Mouse (Mus musculus) urinary bladder, adult 18-20 months (tissue): ENCODE results near the gene Pold1.

ENCODE experiments used
- DNase-seq, 2 experiments: peaks; one replicate each; pipeline ENCODE4 v3.0.0; 2022; ENCODE audit warnings: low spot score in 2 of 2, mixed read lengths in 2 of 2

The Pold1 gene

GRCm38 (mm10) chr7:44525126-44525832 is 23.4 kb downstream of the Pold1 start:
- peak in 1 of 2 experiments; percentile 52 for DNase-seq

DNA sequence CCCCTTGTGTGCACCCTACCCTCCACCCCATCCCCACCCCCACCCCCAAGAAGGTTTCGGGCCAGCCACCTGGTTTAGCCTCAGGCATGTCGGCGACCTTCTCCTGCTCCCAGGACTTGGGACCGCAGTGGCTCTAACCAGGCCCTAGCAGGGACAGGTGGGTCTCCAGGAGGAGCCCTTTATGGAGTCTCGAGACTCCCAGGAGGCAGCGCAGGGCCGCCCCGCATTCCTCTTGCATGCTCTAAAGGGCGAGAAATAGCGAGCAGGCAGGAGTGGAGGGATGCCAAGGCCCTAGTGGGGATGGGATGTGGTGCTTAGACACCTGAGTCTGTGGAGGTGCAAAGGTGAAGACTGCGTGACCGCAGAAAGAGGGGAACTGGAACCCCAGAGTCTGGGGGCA is 24.1 kb downstream of the Pold1 start, which contains the start of gene Mybpc2:
Gene Mybpc2, minus strand, starts transcription at position 155 of the 400 bp plus-strand sequence.
- no peak for DNase-seq

DNA sequence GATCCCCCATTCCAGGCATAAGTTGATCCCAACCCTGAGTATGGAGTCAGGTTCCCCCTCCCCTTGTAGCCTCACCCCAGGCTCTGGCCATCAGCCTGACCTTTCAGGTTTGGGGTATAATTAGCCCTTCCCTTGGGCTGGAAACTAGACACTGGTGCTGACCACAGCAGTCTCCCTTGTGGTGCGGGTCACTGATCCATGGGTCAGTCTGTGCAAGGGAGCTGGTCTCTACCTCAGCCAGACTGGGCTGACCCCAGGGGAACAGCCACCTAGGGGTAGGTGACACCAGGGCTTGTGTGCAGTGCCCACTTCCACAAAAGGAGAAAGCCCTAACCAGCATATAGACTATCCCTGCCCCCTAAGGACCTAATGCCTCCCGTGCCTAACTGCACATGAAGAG is 25.6 kb downstream of the Pold1 start:
- DNase-seq: no peak

DNA sequence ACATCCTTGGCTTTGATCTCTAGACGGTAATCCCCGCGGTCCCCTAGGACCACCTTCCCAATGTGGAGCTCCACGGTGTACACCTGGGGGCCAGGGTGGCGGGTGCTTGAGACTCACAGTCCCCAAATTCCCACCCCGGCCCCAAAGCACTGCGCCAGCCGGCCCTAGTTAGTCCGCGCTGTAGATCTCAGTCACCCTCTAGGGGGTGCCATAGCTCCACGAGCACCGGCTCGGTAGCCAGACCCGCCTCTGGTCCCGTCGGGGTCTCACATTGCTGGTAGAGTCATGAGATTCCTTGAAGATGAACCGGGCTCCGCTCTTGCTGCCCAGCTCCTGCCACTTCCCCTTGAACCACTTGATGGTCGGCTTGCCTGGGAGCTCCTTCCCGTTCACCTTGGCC is 26.9 kb downstream of the Pold1 start:
- DNase-seq: peak in 1 of 2 experiments; percentile 38

- no peak for DNase-seq
These were observed 27.7 kb downstream of the Pold1 start for GRCm38 (mm10) chr7:44520990-44521389.

- DNase-seq: no peak
These were observed 29.3 kb downstream of the Pold1 start for GRCm38 (mm10) chr7:44519240-44519913.

DNA sequence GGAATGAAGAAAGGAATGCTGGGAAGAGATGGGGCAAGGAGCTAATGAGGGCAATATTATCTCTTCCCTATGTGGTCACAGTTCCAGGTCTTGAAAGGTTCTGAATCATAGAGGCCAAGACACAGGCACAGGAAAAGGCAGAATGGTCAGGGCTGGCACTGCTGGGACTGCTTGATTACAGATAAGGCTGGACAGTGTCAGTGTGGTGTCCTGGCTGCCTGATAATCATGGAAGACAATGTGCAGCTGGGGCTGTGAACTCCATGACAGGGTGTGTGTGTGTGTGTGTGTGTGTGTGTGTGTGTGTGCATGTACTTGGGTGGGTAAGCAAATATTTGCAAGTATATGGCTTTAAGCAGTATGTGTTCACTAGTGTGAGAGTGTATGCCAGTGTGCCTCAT is 41.2 kb downstream of the Pold1 start:
- no peak for DNase-seq

DNA sequence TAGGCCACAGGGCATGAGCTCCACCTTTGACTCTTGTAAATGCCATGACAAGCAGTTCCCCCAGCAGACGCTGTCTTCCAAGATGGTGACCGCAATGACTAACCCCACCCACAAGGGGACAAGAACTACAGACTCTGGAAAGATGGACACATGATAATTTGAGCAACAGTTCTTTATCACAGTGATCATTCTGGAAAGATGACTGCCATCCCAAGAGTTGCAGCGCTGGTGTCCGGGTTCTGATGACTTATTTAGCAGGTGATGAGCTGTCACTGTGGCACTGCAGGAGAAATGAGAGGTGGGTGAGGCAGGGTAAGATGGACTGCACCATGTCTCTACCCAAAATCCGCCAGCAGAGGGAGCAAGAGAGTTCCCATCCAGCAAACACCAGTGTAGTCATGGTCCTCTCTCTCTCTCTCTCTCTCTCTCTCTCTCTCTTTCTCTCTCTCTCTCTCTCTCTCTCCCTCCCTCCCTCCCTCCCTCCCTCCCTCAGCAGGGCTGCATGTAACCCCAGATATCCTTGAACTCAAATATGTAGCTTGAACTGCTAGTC is 47.0 kb downstream of the Pold1 start:
- DNase-seq: peak; percentile 30 to 41

GRCm38 (mm10) chr7:44500046-44500445 is 48.6 kb downstream of the Pold1 start:
- no peak for DNase-seq

DNA sequence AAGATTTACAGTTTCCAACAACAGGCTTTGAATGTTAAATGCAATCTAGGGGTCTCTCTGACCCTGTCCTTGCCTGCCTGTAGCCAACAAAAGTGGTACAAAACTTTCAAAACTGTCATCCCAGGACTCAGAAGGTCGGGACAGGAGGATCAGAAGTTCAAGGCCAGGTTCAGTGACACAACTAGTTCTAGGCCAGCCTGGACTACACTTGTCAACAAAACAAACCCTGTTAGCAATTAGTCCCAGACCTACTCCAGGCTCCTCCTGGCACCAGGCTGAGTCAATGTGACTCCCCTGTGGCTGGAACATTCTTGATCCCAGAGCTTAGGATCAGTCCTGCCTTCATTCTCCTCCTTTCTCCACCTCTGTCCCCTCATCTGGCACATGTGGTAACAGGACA is 49.7 kb downstream of the Pold1 start:
- DNase-seq: no peak

DNA sequence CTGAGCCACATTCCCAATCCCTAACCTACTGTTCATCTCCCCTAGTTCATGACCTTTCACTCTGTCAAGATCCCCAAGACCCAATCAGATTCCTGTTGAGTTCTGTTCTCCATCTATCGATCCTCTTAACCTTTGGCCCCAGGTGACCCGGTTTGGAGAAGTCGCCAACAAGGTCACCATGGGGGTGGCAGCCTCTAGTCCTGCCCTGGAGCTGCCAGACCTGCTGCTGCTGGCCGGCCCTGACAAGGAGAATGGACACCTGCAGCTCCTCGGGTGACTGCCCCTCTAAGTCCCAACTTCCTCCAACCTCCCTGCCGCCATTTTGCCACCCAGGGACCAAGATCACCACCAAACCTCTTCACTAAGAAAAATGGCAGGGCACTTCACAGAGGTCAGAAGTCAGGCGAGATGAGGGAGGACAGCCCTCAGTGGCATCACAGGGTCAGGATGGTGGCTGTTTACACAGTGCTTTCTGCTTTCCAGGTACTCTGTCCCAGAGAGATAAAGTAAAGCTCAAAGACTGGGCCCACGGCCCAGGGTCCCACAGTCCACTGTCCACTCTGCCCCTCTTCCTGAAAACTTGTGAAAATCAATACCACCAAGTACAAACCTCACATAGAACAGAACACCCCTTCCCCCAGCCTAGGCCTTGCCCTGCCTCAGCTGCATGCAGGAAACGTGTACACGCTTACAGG is 51.1 kb downstream of the Pold1 start:
- DNase-seq: no peak

DNA sequence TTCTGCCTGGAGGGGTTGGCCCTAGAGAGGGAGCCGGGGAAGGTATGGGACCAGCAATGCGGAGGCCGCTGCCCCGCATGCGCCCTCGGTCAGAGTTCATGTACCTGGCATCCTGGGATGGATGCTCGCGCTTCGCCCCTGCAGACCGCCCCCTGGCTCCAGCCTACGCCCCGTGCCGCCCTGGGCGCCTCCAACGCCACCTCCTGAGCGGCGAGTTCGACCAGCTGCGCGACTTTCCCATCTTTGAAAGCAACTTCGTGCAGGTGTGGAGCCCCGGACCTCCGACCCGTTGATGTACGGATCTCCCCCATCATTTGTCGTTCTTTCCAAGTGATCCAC is 51.9 kb downstream of the Pold1 start:
- DNase-seq: no peak

DNA sequence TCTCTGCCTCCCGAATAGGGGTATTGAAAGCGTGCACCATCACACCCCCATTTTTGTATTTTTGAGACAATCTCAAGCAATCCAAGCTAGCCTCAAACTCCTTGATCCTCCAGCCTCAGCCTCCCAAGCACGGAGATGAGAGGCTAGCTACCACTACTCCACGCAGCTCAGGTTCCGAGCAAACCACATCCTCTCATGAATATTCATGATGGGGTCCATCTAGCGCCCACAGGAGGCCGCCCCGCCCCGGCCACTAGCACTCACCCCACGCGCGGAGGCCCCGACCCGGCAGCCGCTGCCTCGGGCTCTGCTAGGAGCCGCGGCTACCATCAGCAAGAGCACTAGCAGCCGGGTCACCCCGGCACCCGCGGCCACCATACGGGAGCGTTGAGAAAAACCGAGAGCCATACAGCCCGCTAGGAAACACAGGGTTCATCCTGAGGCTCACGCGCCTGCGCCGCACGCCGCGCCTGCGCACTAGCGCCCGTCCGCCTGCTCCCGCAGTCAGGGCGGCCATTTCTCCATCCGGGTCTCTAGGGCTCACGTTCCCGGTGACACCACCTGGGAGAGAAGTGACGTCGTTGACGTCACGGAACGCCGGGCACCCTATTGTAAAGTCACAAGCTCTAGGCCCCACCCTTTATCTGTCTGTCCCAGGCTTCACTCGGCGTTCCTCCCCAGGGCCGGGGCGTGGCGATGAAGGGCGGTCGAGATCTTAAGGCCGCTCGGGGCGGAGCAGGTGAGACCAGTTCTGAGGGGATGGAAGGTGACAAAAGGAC is 52.5 kb downstream of the Pold1 start, which contains the start of the genes Emc10 and Fam71e1:
Gene Emc10, minus strand, starts transcription at position 538 of the 779 bp plus-strand sequence.
Gene Fam71e1, plus strand, starts transcription at position 590 of the 779 bp plus-strand sequence.
- peak; percentile 94 to 95 for DNase-seq

GRCm38 (mm10) chr7:44495086-44495485 is 53.6 kb downstream of the Pold1 start:
- no peak for DNase-seq

GRCm38 (mm10) chr7:44494681-44495080 is 54.0 kb downstream of the Pold1 start:
- no peak for DNase-seq

- DNase-seq: no peak
These were observed 56.4 kb downstream of the Pold1 start for GRCm38 (mm10) chr7:44492166-44492826.

DNA sequence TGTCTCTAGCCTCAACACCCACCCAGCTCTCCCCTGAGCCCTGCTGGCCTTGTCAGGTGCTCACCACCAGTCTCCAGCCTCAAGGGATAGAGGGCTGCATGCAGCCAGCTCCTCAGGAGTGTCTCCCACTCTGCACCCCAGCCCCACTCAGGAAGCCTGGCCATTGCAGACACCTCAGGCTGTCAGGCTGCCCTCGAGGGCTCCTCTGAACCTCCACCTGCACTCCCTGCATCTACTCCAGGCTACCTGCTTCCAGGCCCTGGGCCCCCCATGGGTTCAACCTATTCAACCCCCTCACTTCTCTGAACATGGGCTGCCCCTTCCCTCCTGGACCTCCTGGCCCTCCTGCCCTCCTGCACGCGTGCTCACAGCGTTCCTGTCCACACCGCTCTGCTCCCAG is 57.3 kb downstream of the Pold1 start:
- no peak for DNase-seq

- no peak for DNase-seq
These were observed 58.4 kb downstream of the Pold1 start for GRCm38 (mm10) chr7:44490281-44490680.

GRCm38 (mm10) chr7:44488545-44488944 is 60.1 kb downstream of the Pold1 start:
- DNase-seq: no peak

- DNase-seq: no peak
These were observed 60.7 kb downstream of the Pold1 start for GRCm38 (mm10) chr7:44487936-44488335.
